Mouse (Mus musculus): ENCODE data around the gene Arhgef28. TPM values are rescaled to one million over a fixed set of nuclear protein-coding genes. Genes with fewer than 3 reads are reported as not detected.

Arhgef28 gene
- polyA plus RNA-seq, 1 experiment from 2014 or later = 8.6 TPM

GRCm38 (mm10) chr13:98235451-98235850 lies 29.2 kb upstream of the Arhgef28 start:
- Histone ChIP-seq H3K4me1 (ENCODE audit: control insufficient read depth, insufficient read depth, low read length) (no peaks in the 10 kb centered on the region), H3K36me3 (replicated peaks; ENCODE audit: control insufficient read depth, insufficient read depth, low read depth, low read length) (no peaks in the 10 kb centered on the region), H3K9ac (replicated peaks; ENCODE audit: low read length) (no peak overlapping the region), H3K27ac (replicated peaks; ENCODE audit: low read depth, low read length) (no peak overlapping the region), H3K4me2 (ENCODE audit: low read depth, low read length) (no peak overlapping the region), H3K4me3 (ENCODE audit: low read depth, low read length) (no peak overlapping the region), H3K9me3 (replicated peaks; ENCODE audit: control insufficient read depth, low read length) (no peaks in the 10 kb centered on the region), H3K27me3 (ENCODE audit: control insufficient read depth, insufficient read depth, low read length) (no peaks in the 10 kb centered on the region)
- DNase-seq (ENCODE audit: low spot score) = no peak
- 78% methylated on average over 6 of the region's 6 CpGs for WGBS
- ATAC-seq (replicated peaks; ENCODE audit: insufficient number of reproducible peaks, low FRiP score, low TSS enrichment, low read depth) = no peak

- no peak overlapping the region for H3K9ac ChIP-seq (replicated peaks; ENCODE audit: low read length)
- DNase-seq (ENCODE audit: low spot score) = no peak
- no peaks in the 10 kb centered on the region for H3K36me3 ChIP-seq (replicated peaks; ENCODE audit: control insufficient read depth, insufficient read depth, low read depth, low read length)
- no peaks in the 10 kb centered on the region for H3K9me3 ChIP-seq (replicated peaks; ENCODE audit: control insufficient read depth, low read length)
- H3K4me3 ChIP-seq (ENCODE audit: low read depth, low read length) = no peak overlapping the region
- no peak overlapping the region for H3K27ac ChIP-seq (replicated peaks; ENCODE audit: low read depth, low read length)
- 79% methylated on average over 1 of the region's 1 CpGs for WGBS
- H3K4me2 ChIP-seq (ENCODE audit: low read depth, low read length) = no peak overlapping the region
- no peaks in the 10 kb centered on the region for H3K4me1 ChIP-seq (ENCODE audit: control insufficient read depth, insufficient read depth, low read length)
- no peaks in the 10 kb centered on the region for H3K27me3 ChIP-seq (ENCODE audit: control insufficient read depth, insufficient read depth, low read length)
- no peak for ATAC-seq (replicated peaks; ENCODE audit: insufficient number of reproducible peaks, low FRiP score, low TSS enrichment, low read depth)
These were observed 24.3 kb upstream of the Arhgef28 start for GRCm38 (mm10) chr13:98230511-98230910.

- Histone ChIP-seq H3K9me3 (replicated peaks; ENCODE audit: control insufficient read depth, low read length) (no peaks in the 10 kb centered on the region), H3K4me1 (ENCODE audit: control insufficient read depth, insufficient read depth, low read length) (no peaks in the 10 kb centered on the region), H3K4me2 (ENCODE audit: low read depth, low read length) (no peak overlapping the region), H3K36me3 (replicated peaks; ENCODE audit: control insufficient read depth, insufficient read depth, low read depth, low read length) (no peaks in the 10 kb centered on the region), H3K27ac (replicated peaks; ENCODE audit: low read depth, low read length) (no peak overlapping the region), H3K9ac (replicated peaks; ENCODE audit: low read length) (no peak overlapping the region), H3K27me3 (ENCODE audit: control insufficient read depth, insufficient read depth, low read length) (no peaks in the 10 kb centered on the region), H3K4me3 (ENCODE audit: low read depth, low read length) (no peak overlapping the region)
- ATAC-seq (replicated peaks; ENCODE audit: insufficient number of reproducible peaks, low FRiP score, low TSS enrichment, low read depth) (no peak), DNase-seq (ENCODE audit: low spot score) (no peak)
- WGBS = 79% methylated on average over 2 of the region's 2 CpGs
These were observed 20.0 kb upstream of the Arhgef28 start for GRCm38 (mm10) chr13:98226225-98226624.

DNA sequence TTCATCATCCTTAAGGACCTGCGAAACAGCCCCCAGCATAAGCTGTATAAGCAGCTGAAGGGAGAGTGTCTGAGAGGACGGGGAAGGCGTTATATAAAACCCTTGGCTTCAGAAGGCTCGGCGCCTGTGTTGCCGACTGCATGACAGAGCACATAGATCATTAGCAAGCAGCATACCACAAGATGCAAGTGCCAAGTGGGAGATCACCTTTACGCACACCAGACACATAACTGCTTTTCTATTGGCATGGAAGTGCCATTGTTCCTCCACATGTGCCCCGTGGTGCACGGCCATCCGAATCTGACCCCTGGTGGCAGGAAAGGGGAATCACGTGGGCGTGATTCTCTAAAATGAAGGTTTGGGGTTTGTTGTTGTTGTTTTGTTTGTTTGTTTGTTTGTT lies 16.6 kb upstream of the Arhgef28 start:
- H3K27ac ChIP-seq (replicated peaks; ENCODE audit: low read depth, low read length) = no peak overlapping the region
- ATAC-seq (replicated peaks; ENCODE audit: insufficient number of reproducible peaks, low FRiP score, low TSS enrichment, low read depth) = no peak
- DNase-seq (ENCODE audit: low spot score) = peak; percentile 64
- H3K9ac ChIP-seq (replicated peaks; ENCODE audit: low read length) = no peak overlapping the region
- H3K9me3 ChIP-seq (replicated peaks; ENCODE audit: control insufficient read depth, low read length) = no peaks in the 10 kb centered on the region
- no peak overlapping the region for H3K4me3 ChIP-seq (ENCODE audit: low read depth, low read length)
- WGBS = 45% methylated on average over 12 of the region's 12 CpGs
- no peaks in the 10 kb centered on the region for H3K27me3 ChIP-seq (ENCODE audit: control insufficient read depth, insufficient read depth, low read length)
- H3K4me2 ChIP-seq (ENCODE audit: low read depth, low read length) = no peak overlapping the region
- H3K36me3 ChIP-seq (replicated peaks; ENCODE audit: control insufficient read depth, insufficient read depth, low read depth, low read length) = no peaks in the 10 kb centered on the region
- no peaks in the 10 kb centered on the region for H3K4me1 ChIP-seq (ENCODE audit: control insufficient read depth, insufficient read depth, low read length)

- whole genome bisulfite sequencing = 86% methylated on average over 7 of the region's 7 CpGs
- no peak for DNase-seq (ENCODE audit: low spot score)
- H3K4me2 ChIP-seq (ENCODE audit: low read depth, low read length) = no peak overlapping the region
These were observed 3.9 kb upstream of the Arhgef28 start for GRCm38 (mm10) chr13:98210137-98210536.

GRCm38 (mm10) chr13:98208842-98209241 lies 2.6 kb upstream of the Arhgef28 start:
- H3K4me2 ChIP-seq (ENCODE audit: low read depth, low read length) = no peak overlapping the region
- WGBS = 37% methylated on average over 9 of the region's 9 CpGs

More at GRCm38 (mm10) chr13:98210137-98210536, 3.9 kb upstream of the Arhgef28 start:
- H3K9ac ChIP-seq (replicated peaks; ENCODE audit: low read length) = no peak overlapping the region
- H3K4me1 ChIP-seq (ENCODE audit: control insufficient read depth, insufficient read depth, low read length) = no peaks in the 10 kb centered on the region; the same call in 1 of the 2 replicates
- ATAC-seq (replicated peaks; ENCODE audit: insufficient number of reproducible peaks, low FRiP score, low TSS enrichment, low read depth) = no peak
- no peak overlapping the region for H3K4me3 ChIP-seq (ENCODE audit: low read depth, low read length)
- H3K36me3 ChIP-seq (replicated peaks; ENCODE audit: control insufficient read depth, insufficient read depth, low read depth, low read length) = no peaks in the 10 kb centered on the region
- H3K27ac ChIP-seq (replicated peaks; ENCODE audit: low read depth, low read length) = no peak overlapping the region
- no peaks in the 10 kb centered on the region for H3K27me3 ChIP-seq (ENCODE audit: control insufficient read depth, insufficient read depth, low read length)
- no peaks in the 10 kb centered on the region for H3K9me3 ChIP-seq (replicated peaks; ENCODE audit: control insufficient read depth, low read length)

GRCm38 (mm10) chr13:98206546-98206870 lies 269 bp upstream of the Arhgef28 start:
- no peaks in the 10 kb centered on the region for H3K27me3 ChIP-seq (ENCODE audit: control insufficient read depth, insufficient read depth, low read length)
- H3K9me3 ChIP-seq (replicated peaks; ENCODE audit: control insufficient read depth, low read length) = no peaks in the 10 kb centered on the region
- peak overlapping the region; percentile 96 for H3K4me2 ChIP-seq (ENCODE audit: low read depth, low read length)
- no peaks in the 10 kb centered on the region; the same call in 1 of the 2 replicates for H3K4me1 ChIP-seq (ENCODE audit: control insufficient read depth, insufficient read depth, low read length)
- DNase-seq (ENCODE audit: low spot score) (no peak), ATAC-seq (replicated peaks; ENCODE audit: insufficient number of reproducible peaks, low FRiP score, low TSS enrichment, low read depth) (no peak)
- WGBS = 4% methylated on average over 13 of the region's 13 CpGs
- no peaks in the 10 kb centered on the region for H3K36me3 ChIP-seq (replicated peaks; ENCODE audit: control insufficient read depth, insufficient read depth, low read depth, low read length)
- peak overlapping the region; percentile 35; the same call in 1 of the 2 replicates for H3K27ac ChIP-seq (replicated peaks; ENCODE audit: low read depth, low read length)
- peak overlapping the region; percentile 62 for H3K9ac ChIP-seq (replicated peaks; ENCODE audit: low read length)
- peak overlapping the region; percentile 61 for H3K4me3 ChIP-seq (ENCODE audit: low read depth, low read length)

More at GRCm38 (mm10) chr13:98208842-98209241, 2.6 kb upstream of the Arhgef28 start:
- H3K27me3 ChIP-seq (ENCODE audit: control insufficient read depth, insufficient read depth, low read length) = no peaks in the 10 kb centered on the region
- ATAC-seq (replicated peaks; ENCODE audit: insufficient number of reproducible peaks, low FRiP score, low TSS enrichment, low read depth) = no peak
- H3K9me3 ChIP-seq (replicated peaks; ENCODE audit: control insufficient read depth, low read length) = no peaks in the 10 kb centered on the region
- no peaks in the 10 kb centered on the region for H3K36me3 ChIP-seq (replicated peaks; ENCODE audit: control insufficient read depth, insufficient read depth, low read depth, low read length)
- no peak overlapping the region for H3K4me3 ChIP-seq (ENCODE audit: low read depth, low read length)
- peak; percentile 70 for DNase-seq (ENCODE audit: low spot score)
- no peak overlapping the region for H3K9ac ChIP-seq (replicated peaks; ENCODE audit: low read length)
- no peak overlapping the region for H3K27ac ChIP-seq (replicated peaks; ENCODE audit: low read depth, low read length)
- no peaks in the 10 kb centered on the region; the same call in 1 of the 2 replicates for H3K4me1 ChIP-seq (ENCODE audit: control insufficient read depth, insufficient read depth, low read length)

DNA sequence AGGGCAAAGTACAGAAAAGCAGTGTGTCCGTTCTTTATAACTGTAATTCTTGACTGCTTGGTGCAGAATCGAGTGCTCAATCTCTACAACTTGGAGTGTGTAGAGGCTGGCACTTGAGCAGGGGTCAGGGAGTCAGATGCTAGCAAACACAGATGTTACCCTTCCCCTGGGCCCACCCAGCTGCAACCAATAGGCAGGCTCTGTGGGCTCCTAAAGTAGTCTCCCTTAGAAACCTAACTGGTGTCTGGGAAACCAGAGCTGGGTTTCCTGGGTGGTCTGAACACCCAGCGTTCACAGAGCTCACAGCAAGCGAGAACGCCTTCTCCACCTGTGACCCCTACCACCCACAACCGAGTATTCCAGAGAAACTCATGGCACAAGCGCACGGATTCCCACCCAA lies 1.1 kb downstream of the Arhgef28 start:
- no peaks in the 10 kb centered on the region; the same call in 1 of the 2 replicates for H3K4me1 ChIP-seq (ENCODE audit: control insufficient read depth, insufficient read depth, low read length)
- no peaks in the 10 kb centered on the region for H3K9me3 ChIP-seq (replicated peaks; ENCODE audit: control insufficient read depth, low read length)
- H3K9ac ChIP-seq (replicated peaks; ENCODE audit: low read length) = no peak overlapping the region
- peak overlapping the region; percentile 96; the same call in 1 of the 2 replicates for H3K4me2 ChIP-seq (ENCODE audit: low read depth, low read length)
- H3K27me3 ChIP-seq (ENCODE audit: control insufficient read depth, insufficient read depth, low read length) = no peaks in the 10 kb centered on the region
- peak; percentile 39 for ATAC-seq (replicated peaks; ENCODE audit: insufficient number of reproducible peaks, low FRiP score, low TSS enrichment, low read depth)
- H3K36me3 ChIP-seq (replicated peaks; ENCODE audit: control insufficient read depth, insufficient read depth, low read depth, low read length) = no peaks in the 10 kb centered on the region
- no peak overlapping the region for H3K27ac ChIP-seq (replicated peaks; ENCODE audit: low read depth, low read length)
- WGBS = 18% methylated on average over 8 of the region's 8 CpGs
- peak; percentile 13 for DNase-seq (ENCODE audit: low spot score)
- peak overlapping the region; percentile 61 for H3K4me3 ChIP-seq (ENCODE audit: low read depth, low read length)

Measured in embryonic facial prominence, embryonic 11.5 days (tissue).